Mouse (Mus musculus) lung, adult 10 weeks (tissue): ENCODE results near the gene Mysm1. TPM values are rescaled to one million over a fixed set of nuclear protein-coding genes. Genes with fewer than 3 reads are reported as not detected.

Experiments
- polyA plus RNA-seq: library from polyadenylated mRNA; stranded (reverse); fragments of 350-450 nt; fragmentation: Illumina TruSeq; extraction: RNeasy Lipid Tissue Mini Kit (QIAGEN cat#74804); gene quantifications from one replicate; pipeline ENCODE4 v1.2.3, GENCODE M21; 2014; ENCODE audit warnings: low read depth, low replicate concordance; ENCODE audit not compliant: insufficient read depth

Gene Mysm1
- polyA plus RNA-seq: 5.0 TPM

GRCm38 (mm10) chr4:94978590-94979499 lies at the start of gene Mysm1:
Mysm1 (minus strand) TSS chr4:94979100.

GRCm38 (mm10) chr4:94928743-94929142 lies 50.2 kb downstream of the Mysm1 start, which contains the start of gene Eqtn:
Eqtn (minus strand) TSS chr4:94928843.

Other genes with a start within 250 kb of the Mysm1 start
- gene Tek, start 239.8 kb downstream of the Mysm1 start, polyA plus RNA-seq: 80.5 TPM
- gene Eqtn, start 50.3 kb downstream of the Mysm1 start, polyA plus RNA-seq: not detected
- 80.1 TPM for gene Jun, start 73.1 kb upstream of the Mysm1 start, polyA plus RNA-seq